Mouse (Mus musculus): ENCODE data around the gene Bmyc. TPM values are rescaled to one million over a fixed set of nuclear protein-coding genes. Genes with fewer than 3 reads are reported as not detected.

Bmyc gene
- 28.7 and 33.0 TPM in 2 replicates for polyA plus RNA-seq (2012; rRNA removed; ENCODE audit: low replicate concordance)

GRCm38 (mm10) chr2:25706643-25707481 is at the start of gene Bmyc:
TSS of gene Bmyc (plus strand) at chr2:25706739.

GRCm38 (mm10) chr2:25657652-25658051 is 48.9 kb upstream of the Bmyc start, which contains the start of gene Lcn5:
TSS of gene Lcn5 (plus strand) at chr2:25657952.

GRCm38 (mm10) chr2:25676486-25676885 is 30.1 kb upstream of the Bmyc start, which contains the start of gene Lcn6:
TSS of gene Lcn6 (plus strand) at chr2:25676786.

GRCm38 (mm10) chr2:25682426-25682825 is 24.1 kb upstream of the Bmyc start, which contains the start of gene Lcn10:
TSS of gene Lcn10 (plus strand) at chr2:25682726.

GRCm38 (mm10) chr2:25699743-25700142 is 6.8 kb upstream of the Bmyc start, which contains the start of gene Obp2a:
TSS of gene Obp2a (plus strand) at chr2:25700043.

GRCm38 (mm10) chr2:25736709-25737108 is 30.2 kb downstream of the Bmyc start, which contains the start of gene Obp2b:
TSS of gene Obp2b (plus strand) at chr2:25737009.

Other genes starting within 250 kb of the Bmyc start
- 1.9 and 14.3 TPM in 2 replicates for gene Clic3, start 249.9 kb upstream of the Bmyc start, polyA plus RNA-seq (2012; rRNA removed; ENCODE audit: low replicate concordance)
- gene Paxx, start 245.6 kb upstream of the Bmyc start, polyA plus RNA-seq (2012; rRNA removed; ENCODE audit: low replicate concordance): 81.4 and 115 TPM in 2 replicates
- 0.74 TPM in 1 of 2 replicates, not detected in the other for gene Ptgds, start 236.7 kb upstream of the Bmyc start, polyA plus RNA-seq (2012; rRNA removed; ENCODE audit: low replicate concordance)
- gene Lcn12, start 212.8 kb upstream of the Bmyc start, polyA plus RNA-seq (2012; rRNA removed; ENCODE audit: low replicate concordance): not detected in 2 replicates
- gene Fbxw5, start 206.0 kb upstream of the Bmyc start, polyA plus RNA-seq (2012; rRNA removed; ENCODE audit: low replicate concordance): 40.4 and 40.9 TPM in 2 replicates
- gene C8g, start 205.0 kb upstream of the Bmyc start, polyA plus RNA-seq (2012; rRNA removed; ENCODE audit: low replicate concordance): 4.0 and 9.4 TPM in 2 replicates
- 9.0 and 10.8 TPM in 2 replicates for gene Traf2, start 159.8 kb upstream of the Bmyc start, polyA plus RNA-seq (2012; rRNA removed; ENCODE audit: low replicate concordance)
- gene Edf1, start 148.9 kb upstream of the Bmyc start, polyA plus RNA-seq (2012; rRNA removed; ENCODE audit: low replicate concordance): 164 and 294 TPM in 2 replicates
- 1.1 and 1.9 TPM in 2 replicates for gene Mamdc4, start 131.9 kb upstream of the Bmyc start, polyA plus RNA-seq (2012; rRNA removed; ENCODE audit: low replicate concordance)
- gene Phpt1, start 131.5 kb upstream of the Bmyc start, polyA plus RNA-seq (2012; rRNA removed; ENCODE audit: low replicate concordance): 19.8 and 30.6 TPM in 2 replicates
- 1.4 and 1.7 TPM in 2 replicates for gene Ajm1, start 125.0 kb upstream of the Bmyc start, polyA plus RNA-seq (2012; rRNA removed; ENCODE audit: low replicate concordance)
- gene Rabl6, start 98.2 kb upstream of the Bmyc start, polyA plus RNA-seq (2012; rRNA removed; ENCODE audit: low replicate concordance): 56.5 and 60.5 TPM in 2 replicates
- not detected in 2 replicates for gene Ccdc183, start 89.1 kb upstream of the Bmyc start, polyA plus RNA-seq (2012; rRNA removed; ENCODE audit: low replicate concordance)
- 9.9 and 11.7 TPM in 2 replicates for gene Tmem141, start 84.7 kb upstream of the Bmyc start, polyA plus RNA-seq (2012; rRNA removed; ENCODE audit: low replicate concordance)
- 0.89 and 1.2 TPM in 2 replicates for gene Fcna, start 78.7 kb upstream of the Bmyc start, polyA plus RNA-seq (2012; rRNA removed; ENCODE audit: low replicate concordance)
- not detected in 2 replicates for gene Lcn8, start 53.6 kb upstream of the Bmyc start, polyA plus RNA-seq (2012; rRNA removed; ENCODE audit: low replicate concordance)
- not detected in 2 replicates for gene Lcn5, start 48.8 kb upstream of the Bmyc start, polyA plus RNA-seq (2012; rRNA removed; ENCODE audit: low replicate concordance)
- gene Lcn6, start 30.0 kb upstream of the Bmyc start, polyA plus RNA-seq (2012; rRNA removed; ENCODE audit: low replicate concordance): not detected in 2 replicates
- gene Lcn10, start 24.0 kb upstream of the Bmyc start, polyA plus RNA-seq (2012; rRNA removed; ENCODE audit: low replicate concordance): not detected in 2 replicates
- gene Obp2a, start 6.7 kb upstream of the Bmyc start, polyA plus RNA-seq (2012; rRNA removed; ENCODE audit: low replicate concordance): not detected in 2 replicates
- not detected in 2 replicates for gene Obp2b, start 30.3 kb downstream of the Bmyc start, polyA plus RNA-seq (2012; rRNA removed; ENCODE audit: low replicate concordance)
- not detected in 2 replicates for gene Lcn3, start 58.8 kb downstream of the Bmyc start, polyA plus RNA-seq (2012; rRNA removed; ENCODE audit: low replicate concordance)
- gene Lcn11, start 70.3 kb downstream of the Bmyc start, polyA plus RNA-seq (2012; rRNA removed; ENCODE audit: low replicate concordance): not detected in 2 replicates
- not detected in 2 replicates for gene Gm13539, start 75.5 kb downstream of the Bmyc start, polyA plus RNA-seq (2012; rRNA removed; ENCODE audit: low replicate concordance)
- gene Glt6d1, start 109.1 kb downstream of the Bmyc start, polyA plus RNA-seq (2012; rRNA removed; ENCODE audit: low replicate concordance): not detected in 2 replicates
- not detected in 2 replicates for gene Lcn9, start 116.4 kb downstream of the Bmyc start, polyA plus RNA-seq (2012; rRNA removed; ENCODE audit: low replicate concordance)
- not detected in 2 replicates for gene Sohlh1, start 140.5 kb downstream of the Bmyc start, polyA plus RNA-seq (2012; rRNA removed; ENCODE audit: low replicate concordance)
- 2.1 and 2.4 TPM in 2 replicates for gene Kcnt1, start 157.0 kb downstream of the Bmyc start, polyA plus RNA-seq (2012; rRNA removed; ENCODE audit: low replicate concordance)